Mouse (Mus musculus) bone marrow macrophage, adult 2 months (primary cell): ENCODE data around the gene Hspa1a. TPM values are rescaled to one million over a fixed set of nuclear protein-coding genes. Genes with fewer than 3 reads are reported as not detected.
"Not testable (repeated sequence)": the region's sequence is repeated elsewhere in the genome, so short reads cannot be mapped to it uniquely, and the experiment has no call there.

Source experiments
- H3K27ac ChIP-seq: 2 replicates; pipeline ENCODE4 v1.5.1; 2012; ENCODE audit warnings: low read depth, low read length; ENCODE audit not compliant: insufficient read depth
- H3K4me1 ChIP-seq: 2 replicates; pipeline ENCODE4 v1.6.1; 2012; ENCODE audit warnings: low read length; ENCODE audit not compliant: control insufficient read depth, insufficient read depth
- H3K4me3 ChIP-seq: 2 replicates; pipeline ENCODE4 v1.5.1; 2012; ENCODE audit warnings: mild to moderate bottlenecking, low read length, moderate library complexity; ENCODE audit not compliant: insufficient read depth
- CTCF ChIP-seq: IDR thresholded peaks from 2 replicates; pipeline ENCODE4 v1.5.1; 2012; ENCODE audit warnings: low read depth, mild to moderate bottlenecking, low read length, moderate library complexity
- POLR2A ChIP-seq: IDR thresholded peaks from 2 replicates; pipeline ENCODE4 v1.6.1; 2012; ENCODE audit warnings: mild to moderate bottlenecking, low read depth, low read length, borderline replicate concordance
- polyA plus RNA-seq: library from polyadenylated mRNA; stranded (reverse); fragments of >200 nt; gene quantifications from 2 replicates; pipeline ENCODE4 v1.2.4, GENCODE M21; 2012; ENCODE audit not compliant: missing spikeins, insufficient read depth, insufficient read length

The Hspa1a gene
- polyA plus RNA-seq, 1 experiment = 1.3 TPM

DNA sequence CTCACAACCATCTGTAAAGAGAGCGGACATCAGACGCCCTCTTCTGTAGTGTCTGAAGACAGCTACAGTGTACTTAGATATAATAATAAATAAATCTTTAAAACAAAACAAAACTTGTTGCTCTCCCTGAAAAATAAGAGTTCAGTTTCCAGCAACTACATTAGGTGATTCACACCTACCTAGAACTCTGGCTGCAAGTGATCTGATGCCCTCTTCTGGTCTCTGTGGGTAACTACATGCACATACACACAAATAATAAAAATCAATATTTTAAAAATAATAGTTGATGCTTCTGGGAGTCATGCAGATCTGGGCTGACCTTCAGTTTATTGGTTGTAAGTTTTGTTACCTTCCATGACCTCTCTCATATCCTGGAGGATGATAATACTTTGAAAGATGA lies 12.3 kb upstream of the Hspa1a start:
- TF ChIP-seq POLR2A (no peak), CTCF (no peak)
- Histone ChIP-seq H3K4me1 (peaks cover 15% of the 10 kb centered on the region), H3K27ac (no peak overlapping the region), H3K4me3 (no peak overlapping the region)

DNA sequence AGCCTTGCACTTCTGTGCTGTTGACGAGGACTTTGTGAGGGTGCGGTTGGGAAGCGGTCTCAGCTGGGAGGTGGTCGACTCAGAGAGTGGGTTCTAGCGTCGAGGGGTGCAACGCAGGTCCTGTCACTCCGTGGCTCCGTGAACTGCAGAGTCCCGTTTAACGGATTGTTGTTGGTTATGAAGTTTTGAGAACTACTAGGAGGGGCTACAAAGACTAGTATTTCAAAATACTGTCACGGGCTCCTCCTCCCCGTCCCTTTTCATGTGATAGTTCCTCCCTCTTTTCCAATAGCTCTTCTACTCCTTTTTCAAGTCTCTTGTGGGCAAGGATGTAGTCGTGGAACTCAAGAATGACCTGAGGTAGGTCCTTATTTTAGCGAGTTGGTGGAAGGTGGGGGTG lies 10.4 kb upstream of the Hspa1a start:
- no peak for TF ChIP-seq POLR2A
- TF ChIP-seq CTCF = no peak
- peak overlapping the region; percentile 90 for H3K27ac ChIP-seq

DNA sequence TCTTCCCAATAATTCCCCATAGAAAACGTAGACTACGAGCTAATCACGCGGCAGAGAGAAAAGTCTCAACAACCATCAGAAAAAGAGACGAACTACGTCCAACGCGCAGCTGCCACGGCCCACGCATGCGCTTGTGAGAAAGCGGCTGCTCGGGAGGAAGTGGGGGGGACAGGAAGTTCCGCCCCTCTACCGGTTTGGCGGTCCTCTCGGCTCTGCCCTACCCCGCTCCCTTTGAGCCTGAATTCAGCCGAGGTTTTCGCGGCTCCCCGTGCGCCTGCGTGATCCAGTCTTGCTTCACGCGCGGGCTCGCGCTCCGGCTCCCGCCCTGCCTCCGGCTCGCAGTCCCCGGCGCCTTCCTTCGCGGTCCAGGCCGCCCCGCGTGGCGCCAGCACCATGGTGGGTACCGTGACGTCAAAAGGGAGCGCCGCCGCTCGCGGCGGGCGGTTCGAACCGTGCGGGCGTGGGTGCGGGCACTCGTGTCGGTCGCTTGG lies 9.8 kb upstream of the Hspa1a start, which contains the start of gene Lsm2:
TSS of gene Lsm2 (plus strand) at position 173 of the 491 bp plus-strand sequence.
- H3K4me1 ChIP-seq = peaks cover 15% of the 10 kb centered on the region
- peak within 1 kb of the TSS; percentile 90 for H3K27ac ChIP-seq
- TF ChIP-seq CTCF (no peak), POLR2A (no peak; the same call in 1 of the 2 replicates)
- H3K4me3 ChIP-seq = peak within 1 kb of the TSS; percentile 79

More for the DNA sequence above, 10.4 kb upstream of the Hspa1a start:
- H3K4me1 ChIP-seq = peaks cover 15% of the 10 kb centered on the region
- peak overlapping the region; percentile 79 for H3K4me3 ChIP-seq

DNA sequence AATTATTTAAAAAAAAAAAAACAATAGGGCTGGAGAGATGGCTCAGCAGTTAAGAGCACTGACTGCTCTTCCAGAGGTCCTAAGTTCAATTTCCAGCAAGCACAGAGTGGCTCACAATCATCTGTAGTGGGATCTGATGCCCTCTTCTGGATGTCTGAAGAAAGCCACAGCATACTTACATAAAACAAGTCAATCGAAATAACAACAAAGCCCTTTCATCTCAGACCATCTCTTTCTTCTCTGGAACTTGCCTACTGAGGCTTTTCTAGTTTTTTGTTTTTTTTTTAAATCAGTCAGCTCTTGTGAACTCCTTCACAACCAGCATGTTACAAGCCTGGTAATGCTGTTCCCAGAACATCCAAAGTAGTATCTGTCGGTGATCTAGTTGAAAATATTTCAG lies 8.7 kb upstream of the Hspa1a start:
- TF ChIP-seq CTCF (no peak), POLR2A (no peak)
- Histone ChIP-seq H3K4me1 (peaks cover 17% of the 10 kb centered on the region), H3K4me3 (peak overlapping the region; percentile 51), H3K27ac (peak overlapping the region; percentile 19; the same call in 1 of the 2 replicates)

DNA sequence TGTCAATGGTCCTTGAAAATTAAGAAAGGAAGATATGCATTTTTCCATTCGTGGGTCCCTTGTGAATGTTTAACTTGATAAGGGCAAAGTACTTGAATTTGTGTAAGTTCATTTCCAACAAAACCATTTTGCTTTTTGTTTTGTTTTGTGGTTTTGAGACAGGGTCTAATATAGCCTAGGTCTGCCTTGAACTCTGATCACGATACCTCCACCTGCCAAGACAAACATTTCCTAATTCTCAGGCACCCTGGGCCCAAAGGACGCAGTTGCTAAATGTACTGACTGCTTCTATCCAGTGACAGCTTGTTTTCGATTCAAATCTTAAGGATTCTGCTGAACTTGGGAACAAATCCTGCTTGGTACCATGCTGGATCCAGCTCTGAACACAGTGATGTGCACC lies 7.7 kb upstream of the Hspa1a start:
- TF ChIP-seq CTCF (no peak), POLR2A (no peak)
- no peak overlapping the region for H3K27ac ChIP-seq
- no peak overlapping the region for H3K4me3 ChIP-seq
- peaks cover 10% of the 10 kb centered on the region for H3K4me1 ChIP-seq

DNA sequence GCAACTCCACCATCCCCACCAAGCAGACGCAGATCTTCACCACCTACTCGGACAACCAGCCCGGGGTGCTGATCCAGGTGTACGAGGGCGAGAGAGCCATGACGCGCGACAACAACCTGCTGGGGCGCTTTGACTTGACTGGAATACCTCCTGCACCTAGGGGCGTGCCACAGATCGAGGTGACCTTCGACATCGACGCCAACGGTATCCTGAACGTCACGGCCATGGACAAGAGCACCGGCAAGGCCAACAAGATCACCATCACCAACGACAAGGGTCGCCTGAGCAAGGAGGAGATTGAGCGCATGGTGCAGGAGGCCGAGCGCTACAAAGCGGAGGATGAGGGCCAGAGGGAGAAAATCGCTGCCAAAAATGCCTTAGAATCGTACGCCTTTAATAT lies 6.3 kb upstream of the Hspa1a start:
- no peak overlapping the region for H3K27ac ChIP-seq
- no peak overlapping the region for H3K4me3 ChIP-seq
- peaks cover 11% of the 10 kb centered on the region for H3K4me1 ChIP-seq
- TF ChIP-seq POLR2A = no peak
- no peak for TF ChIP-seq CTCF

DNA sequence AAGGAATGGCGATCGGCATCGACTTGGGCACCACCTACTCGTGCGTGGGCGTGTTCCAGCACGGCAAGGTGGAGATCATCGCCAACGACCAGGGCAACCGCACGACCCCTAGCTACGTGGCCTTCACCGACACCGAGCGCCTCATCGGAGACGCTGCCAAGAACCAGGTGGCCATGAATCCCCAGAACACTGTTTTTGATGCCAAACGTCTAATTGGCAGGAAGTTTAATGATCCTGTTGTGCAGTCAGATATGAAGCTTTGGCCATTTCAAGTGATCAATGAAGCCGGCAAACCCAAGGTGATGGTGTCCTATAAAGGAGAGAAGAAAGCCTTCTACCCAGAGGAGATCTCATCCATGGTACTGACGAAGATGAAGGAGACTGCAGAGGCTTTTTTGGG lies 5.0 kb upstream of the Hspa1a start:
- H3K27ac ChIP-seq = no peak overlapping the region
- TF ChIP-seq POLR2A (no peak), CTCF (no peak)
- H3K4me3 ChIP-seq = no peak overlapping the region
- H3K4me1 ChIP-seq = peaks cover 18% of the 10 kb centered on the region

DNA sequence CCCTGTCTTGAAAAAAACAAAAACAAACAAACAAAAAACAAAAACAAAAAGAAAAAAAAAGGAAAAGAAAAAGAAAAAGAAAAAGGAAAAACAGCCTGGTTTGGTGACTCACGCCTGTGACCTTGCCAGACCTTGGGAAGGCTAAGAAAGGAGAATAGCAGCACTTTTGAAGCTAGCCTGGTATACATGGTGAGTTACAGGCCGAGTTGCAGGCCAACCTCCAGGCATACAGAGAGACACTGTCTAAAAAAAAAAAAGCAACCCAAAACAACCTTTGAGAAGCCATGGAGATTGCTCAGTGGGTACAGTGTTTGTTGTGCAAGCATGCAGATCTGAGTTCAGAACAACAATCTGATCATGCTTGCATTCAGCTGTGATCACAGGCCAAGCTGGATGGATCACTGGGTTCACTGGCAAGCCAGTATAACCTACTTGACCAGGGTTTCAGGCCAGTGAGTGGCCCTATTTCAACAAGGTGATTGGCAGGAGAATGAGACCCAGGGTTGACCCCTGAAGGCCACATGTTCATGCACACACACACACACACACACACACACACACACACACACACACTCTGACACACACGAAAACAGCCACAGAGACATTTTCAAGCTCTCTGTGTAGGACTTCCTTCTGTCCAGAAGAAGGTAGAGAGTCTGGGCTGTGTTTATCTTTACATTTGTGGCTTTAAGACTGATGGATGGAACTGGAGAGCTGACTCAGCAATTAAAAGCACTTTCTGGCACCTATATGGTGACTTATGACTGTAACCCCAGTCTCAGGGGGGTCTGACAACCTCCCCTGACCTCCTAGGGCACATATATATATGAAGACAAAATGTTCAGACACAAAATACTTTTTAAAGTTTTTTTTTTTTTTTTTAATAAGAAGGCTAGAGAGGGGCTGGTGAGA lies 3.9 kb upstream of the Hspa1a start:
- Histone ChIP-seq H3K4me3 (no peak overlapping the region), H3K27ac (no peak overlapping the region), H3K4me1 (peaks cover 18% of the 10 kb centered on the region)
- TF ChIP-seq CTCF (no peak), POLR2A (no peak)

DNA sequence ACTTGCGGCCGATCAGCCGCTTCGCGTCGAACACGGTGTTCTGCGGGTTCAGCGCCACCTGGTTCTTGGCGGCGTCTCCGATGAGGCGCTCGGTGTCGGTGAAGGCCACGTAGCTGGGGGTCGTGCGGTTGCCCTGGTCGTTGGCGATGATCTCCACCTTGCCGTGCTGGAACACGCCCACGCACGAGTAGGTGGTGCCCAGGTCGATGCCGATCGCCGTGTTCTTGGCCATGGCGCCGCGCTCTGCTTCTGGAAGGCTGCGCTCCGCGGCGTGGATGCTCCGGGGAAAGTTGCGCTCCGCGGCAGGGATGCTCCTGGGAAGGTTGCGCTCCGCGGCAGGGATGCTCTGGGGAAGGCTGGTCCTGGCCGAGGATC lies 275 bp downstream of the Hspa1a start:
- H3K27ac ChIP-seq = not testable (repeated sequence)
- Histone ChIP-seq H3K4me3 (peak overlapping the region; percentile 54), H3K4me1 (peaks cover 14% of the 10 kb centered on the region)

DNA sequence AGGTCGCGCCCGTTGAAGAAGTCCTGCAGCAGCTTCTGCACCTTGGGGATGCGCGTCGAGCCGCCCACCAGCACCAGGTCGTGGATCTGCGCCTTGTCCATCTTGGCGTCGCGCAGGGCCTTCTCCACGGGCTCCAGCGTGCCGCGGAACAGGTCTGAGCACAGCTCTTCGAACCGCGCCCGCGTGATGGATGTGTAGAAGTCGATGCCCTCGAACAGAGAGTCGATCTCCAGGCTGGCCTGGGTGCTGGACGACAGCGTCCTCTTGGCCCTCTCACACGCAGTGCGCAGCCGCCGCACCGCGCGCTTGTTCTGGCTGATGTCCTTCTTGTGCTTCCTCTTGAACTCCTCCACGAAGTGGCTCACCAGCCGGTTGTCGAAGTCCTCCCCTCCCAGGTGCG lies 1.1 kb downstream of the Hspa1a start:
- peaks cover 15% of the 10 kb centered on the region for H3K4me1 ChIP-seq
- H3K27ac ChIP-seq, H3K4me3 ChIP-seq: not testable (repeated sequence)

DNA sequence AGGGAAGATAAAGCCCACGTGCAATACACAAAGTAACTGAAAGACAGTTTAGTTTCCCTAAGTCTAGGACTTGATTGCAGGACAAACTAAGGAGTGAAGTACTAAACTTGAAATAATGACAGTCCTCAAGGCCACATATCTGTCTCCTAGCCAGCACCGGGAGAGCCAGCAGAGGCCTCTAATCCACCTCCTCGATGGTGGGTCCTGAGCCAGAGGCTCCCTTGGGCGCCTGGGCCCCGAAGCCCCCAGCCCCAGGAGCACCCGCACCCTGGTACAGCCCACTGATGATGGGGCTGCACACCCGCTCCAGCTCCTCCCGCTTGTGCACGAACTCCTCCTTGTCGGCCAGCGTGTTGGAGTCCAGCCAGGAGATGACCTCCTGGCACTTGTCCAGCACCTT lies 2.1 kb downstream of the Hspa1a start, which contains the start of gene Gm20481:
TSS of gene Gm20481 (plus strand) at position 91 of the 400 bp plus-strand sequence.
- peaks cover 17% of the 10 kb centered on the region for H3K4me1 ChIP-seq
- H3K4me3 ChIP-seq, H3K27ac ChIP-seq: not testable (repeated sequence)
